Mouse (Mus musculus) ZHBTc4 (cell line): Measurements from ENCODE around the gene Mlh1.

ENCODE experiments used
- DNase-seq: peaks from one replicate; pipeline ENCODE4 v3.0.0-alpha.2; 2011; ENCODE audit warnings: low read depth, low spot score

The Mlh1 gene

GRCm38 (mm10) chr9:111271434-111272160 is at the start of gene Mlh1, which contains the start of gene Epm2aip1:
Mlh1 (minus strand) TSS chr9:111271791.
Epm2aip1 (plus strand) TSS chr9:111271929.
- peak; percentile 100 for DNase-seq

GRCm38 (mm10) chr9:111320912-111321311 is 49.3 kb upstream of the Mlh1 start:
- DNase-seq: no peak

- peak; percentile 86 for DNase-seq
Measured at GRCm38 (mm10) chr9:111314219-111314618, 42.6 kb upstream of the Mlh1 start.

- DNase-seq: no peak
Measured at GRCm38 (mm10) chr9:111313793-111314192, 42.2 kb upstream of the Mlh1 start.

GRCm38 (mm10) chr9:111313299-111313698 is 41.7 kb upstream of the Mlh1 start:
- no peak for DNase-seq

- DNase-seq: peak; percentile 55
Measured at GRCm38 (mm10) chr9:111312442-111313141, 41.0 kb upstream of the Mlh1 start.

GRCm38 (mm10) chr9:111311843-111312441 is 40.4 kb upstream of the Mlh1 start:
- DNase-seq: peak; percentile 24

GRCm38 (mm10) chr9:111311031-111311842 is 39.6 kb upstream of the Mlh1 start, which contains the start of gene Trank1:
Trank1 (plus strand) TSS chr9:111311739.
- peak; percentile 68 for DNase-seq

- no peak for DNase-seq
Measured at GRCm38 (mm10) chr9:111306142-111306541, 34.6 kb upstream of the Mlh1 start.

GRCm38 (mm10) chr9:111304036-111304435 is 32.4 kb upstream of the Mlh1 start:
- no peak for DNase-seq

GRCm38 (mm10) chr9:111302196-111302831 is 30.7 kb upstream of the Mlh1 start:
- DNase-seq: no peak

- no peak for DNase-seq
Measured at GRCm38 (mm10) chr9:111298606-111299005, 27.0 kb upstream of the Mlh1 start.

- no peak for DNase-seq
Measured at GRCm38 (mm10) chr9:111296433-111296832, 24.8 kb upstream of the Mlh1 start.

- peak; percentile 46 for DNase-seq
Measured at GRCm38 (mm10) chr9:111295323-111295722, 23.7 kb upstream of the Mlh1 start.

GRCm38 (mm10) chr9:111294911-111295310 is 23.3 kb upstream of the Mlh1 start:
- DNase-seq: peak; percentile 71

- no peak for DNase-seq
Measured at GRCm38 (mm10) chr9:111293234-111293633, 21.6 kb upstream of the Mlh1 start.

GRCm38 (mm10) chr9:111290539-111291100 is 19.0 kb upstream of the Mlh1 start:
- DNase-seq: peak; percentile 43

- peak; percentile 96 for DNase-seq
Measured at GRCm38 (mm10) chr9:111289832-111290339, 18.3 kb upstream of the Mlh1 start.

- peak; percentile 84 for DNase-seq
Measured at GRCm38 (mm10) chr9:111289294-111289831, 17.8 kb upstream of the Mlh1 start.

GRCm38 (mm10) chr9:111287956-111288355 is 16.4 kb upstream of the Mlh1 start:
- DNase-seq: no peak
